Comparison of ENCODE assay signal across 10 mouse cellular contexts in genomic region chr4:130177087-130177486, GRCm38 (mm10). TPM values are rescaled to one million over a fixed set of nuclear protein-coding genes. Genes with fewer than 3 reads are reported as not detected.
DNase-seq lines count a peak whose midpoint lies in the region; ATAC-seq and TF ChIP-seq lines count a peak whose summit lies in the region.
"Had no signal": no experiment of that assay in that cellular context is flagged by ENCODE, and none has a peak within 500 bp of the region (broad histone marks: within the 10 kb centered on the region; RNA-seq: fewer than 3 reads in every experiment).

No protein-coding gene starts in this region.

- 0 out of 2 replicates have a peak overlapping the region, but pooled peaks have one; percentile 3 for H3K4me2 ChIP-seq in lung, embryonic 15.5 days
- H3K4me2 ChIP-seq: embryonic facial prominence, embryonic 12.5 days had no signal

- WGBS in lung, embryonic 15.5 days: 27% methylated on average over 4 of the region's 4 CpGs

- POLR2A ChIA-PET in Patski (lab: Charles Lee): interaction anchor here (0.6 kb wide), 1 partner anchor 603 kb away, joined by 4 read pairs; no protein-coding TSS in a partner anchor

- no peaks in the 10 kb centered on the region for H3K9me3 ChIP-seq in lung, embryonic 15.5 days
- H3K9me3 ChIP-seq: embryonic facial prominence, embryonic 12.5 days; midbrain, embryonic 10.5 days had no signal

- TF ChIP-seq CTCF in Patski (IDR thresholded peaks at IDR 0.05): no peak

- no peaks in the 10 kb centered on the region for H3K36me3 ChIP-seq in lung, embryonic 15.5 days
- H3K36me3 ChIP-seq: embryonic facial prominence, embryonic 12.5 days; midbrain, embryonic 10.5 days had no signal

- peak; percentile 1 for ATAC-seq in Patski
- ATAC-seq in common myeloid progenitor, adult 5-6 weeks (replicated peaks; ENCODE audit: low read depth, poor library complexity, severe bottlenecking): peak; percentile 30
- no peak for ATAC-seq in lung, embryonic 15.5 days (ENCODE audit: borderline replicate concordance, extremely low read depth, low FRiP score, low TSS enrichment)

- H3K4me3 ChIP-seq in lung, embryonic 15.5 days: no peak overlapping the region
- H3K4me3 ChIP-seq: embryonic facial prominence, embryonic 12.5 days; midbrain, embryonic 10.5 days had no signal

- intact Hi-C loops in heart, postnatal 36 days (cut with DNase I): no loop called here

- H3K4me1 ChIP-seq in lung, embryonic 15.5 days: peaks cover 68% of the 10 kb centered on the region

- no peaks in the 10 kb centered on the region for H3K27me3 ChIP-seq in Patski
- 0 out of 2 replicates have a peak, but pooled peaks cover 8% of the 10 kb centered on the region for H3K27me3 ChIP-seq in lung, embryonic 15.5 days

- DNase-seq in Patski (ENCODE audit: low read depth, low spot score): no peak
- peak; percentile 42 to 54 for DNase-seq in heart, postnatal 36 days
- no peak for DNase-seq in layer of hippocampus, adult 8-10 months (ENCODE audit: low spot score in 2 of 2)
- no peak for DNase-seq in cerebellum, adult 9-10 months
- no peak for DNase-seq in thymus, postnatal 14 days

- peak overlapping the region; percentile 82 for H3K27ac ChIP-seq in lung, embryonic 15.5 days
- H3K27ac ChIP-seq: midbrain, embryonic 10.5 days had no signal

- no peak overlapping the region for H3K9ac ChIP-seq in lung, embryonic 15.5 days
- H3K9ac ChIP-seq: embryonic facial prominence, embryonic 12.5 days had no signal

- CTCF ChIA-PET in Patski (lab: Charles Lee): interaction anchor here (4.1 kb wide), 1 partner anchor 11 kb away, joined by 18 read pairs; no protein-coding TSS in a partner anchor

- in situ Hi-C loops in Patski (cut with MboI; ENCODE audit: low pct_unique_long_range_greater_than_20kb): no loop called here

RNA-seq across cellular contexts. Expression of gene Tinagl1, which starts 2.2 kb away (rescaled TPM):
- polyA plus RNA-seq in Patski (2021): 506 TPM
- 3.5 and 4.8 TPM in 2 replicates for total RNA-seq in common myeloid progenitor, adult 5-6 weeks (2017)
- 10 to 100 TPM; 55.2 to 76.8 TPM for total RNA-seq in heart, postnatal 36 days (2021)
- 52.4 and 57.5 TPM in 2 replicates for polyA plus RNA-seq in lung, embryonic 15.5 days (2015; fragmentation: Nextera tagmentation; extraction: Ambion mirVana)
- total RNA-seq in layer of hippocampus, adult 8-10 months (2022): 10 to 100 TPM in 3 of 4 experiments, 1 to 10 TPM in 1; 9.7 to 11.8 (median 11.0) TPM

RNA-seq across cellular contexts. Expression of gene Hcrtr1, which starts 37.9 kb away (rescaled TPM):
- 0.23 TPM for polyA plus RNA-seq in Patski (2021)
- not detected in 2 replicates for total RNA-seq in common myeloid progenitor, adult 5-6 weeks (2017)
- not detected for total RNA-seq in heart, postnatal 36 days (2021)
- polyA plus RNA-seq in lung, embryonic 15.5 days (2015; fragmentation: Nextera tagmentation; extraction: Ambion mirVana): 0.28 and 0.50 TPM in 2 replicates
- total RNA-seq in layer of hippocampus, adult 8-10 months (2022): 1 to 10 TPM; 1.6 to 2.9 (median 2.4) TPM

RNA-seq across cellular contexts. Expression of gene Gm853, which starts 45.1 kb away (rescaled TPM):
- polyA plus RNA-seq in Patski (2021): 0.03 TPM
- not detected in 2 replicates for total RNA-seq in common myeloid progenitor, adult 5-6 weeks (2017)
- not detected for total RNA-seq in heart, postnatal 36 days (2021)
- polyA plus RNA-seq in lung, embryonic 15.5 days (2015; fragmentation: Nextera tagmentation; extraction: Ambion mirVana): not detected in 2 replicates
- total RNA-seq in layer of hippocampus, adult 8-10 months (2022): 1 to 10 TPM in 1 of 4 experiments, not detected in 3; 1.0 TPM
- polyA plus RNA-seq: embryonic facial prominence, embryonic 12.5 days; large intestine, adult 2 months had no signal

Comparison
In these comparisons a context has a peak if more than half of its experiments do, and no peak if none do; other contexts are left out.
1. DNase-seq: peak in heart, postnatal 36 days (2 of 2); none in Patski (single experiment), layer of hippocampus, adult 8-10 months (0 of 2), cerebellum, adult 9-10 months (single experiment) and thymus, postnatal 14 days (single experiment).